Mouse (Mus musculus) ES-CJ7 (cell line): ENCODE results near the gene Wipf1.
"Not testable (repeated sequence)": the region's sequence is repeated elsewhere in the genome, so short reads cannot be mapped to it uniquely, and the experiment has no call there.

Experiments used
- DNase-seq: peaks from one replicate; pipeline ENCODE4 v3.0.0; 2011; ENCODE audit warnings: low read depth, low spot score

The Wipf1 gene

DNA sequence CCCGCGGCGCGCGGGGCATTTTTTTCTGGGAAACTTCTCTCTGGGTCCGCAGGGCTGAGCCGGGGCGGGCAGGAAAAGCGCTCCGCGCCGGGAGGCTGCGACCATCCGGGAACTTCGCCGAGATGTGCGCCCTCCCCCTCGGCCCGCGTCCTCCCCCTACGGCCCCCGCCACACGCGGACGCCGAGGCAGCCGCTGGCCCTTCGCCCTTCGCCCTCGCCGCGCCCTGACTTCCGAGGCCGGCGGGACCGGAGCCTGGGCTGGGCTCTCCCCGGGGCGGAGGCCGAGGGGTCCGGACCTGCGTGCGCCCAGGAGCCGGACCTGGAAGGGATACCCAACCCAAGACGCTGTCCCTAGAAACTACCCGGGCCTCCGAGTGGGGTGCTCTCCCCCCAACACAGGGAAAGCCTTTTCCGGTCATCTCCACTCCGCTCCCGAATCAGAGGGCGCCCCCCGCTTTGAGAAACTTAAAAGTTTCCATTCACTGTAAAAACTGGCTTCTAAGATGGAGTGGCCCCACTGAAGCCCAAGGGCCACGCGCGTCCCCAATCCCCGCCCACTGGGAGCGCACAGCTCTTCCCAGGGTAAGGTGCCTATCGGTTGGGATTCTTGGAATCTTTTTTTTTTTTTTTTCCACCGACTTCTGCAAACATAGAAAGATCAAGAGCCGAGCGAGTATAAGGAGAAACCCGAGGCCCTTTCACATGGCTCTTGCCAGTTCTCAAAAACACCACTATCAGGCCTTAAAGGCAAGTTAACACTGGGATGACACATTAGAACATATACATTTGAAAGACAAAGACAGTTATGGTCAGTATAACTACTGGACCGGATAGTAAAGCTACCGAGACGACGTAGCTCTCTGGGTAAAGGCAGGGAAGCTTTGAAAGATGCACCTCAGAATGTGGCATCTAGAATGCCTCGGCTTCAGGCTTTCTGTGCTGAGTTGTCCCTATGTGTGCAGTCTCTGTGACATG, at the start of gene Wipf1:
TSS of gene Wipf1 (minus strand) at position 379 of the 975 bp plus-strand sequence.
- peak; percentile 53 for DNase-seq

- no peak for DNase-seq
Measured at GRCm38 (mm10) chr2:73579168-73579567, 49.6 kb upstream of the Wipf1 start.

DNA sequence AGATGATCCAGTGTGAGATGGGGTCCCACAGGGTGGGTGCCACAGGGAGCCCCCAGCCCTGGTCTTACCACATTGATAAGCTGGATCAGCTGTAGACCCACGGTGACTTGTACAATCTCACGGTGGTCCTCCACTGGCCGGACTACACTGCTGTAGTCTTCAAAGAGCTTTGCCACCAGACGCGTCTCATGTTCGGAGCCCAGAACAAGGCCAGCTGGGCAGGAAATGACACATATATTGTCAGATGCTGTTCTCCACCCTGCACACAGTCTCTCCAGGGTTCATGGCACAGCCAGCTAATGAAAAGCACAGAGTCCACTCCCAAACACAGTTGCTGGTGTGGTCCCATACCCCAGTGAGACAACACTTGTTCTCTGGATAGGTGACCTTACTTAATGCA, 44.9 kb upstream of the Wipf1 start:
- DNase-seq: no peak

- no peak for DNase-seq
Measured at GRCm38 (mm10) chr2:73573556-73573955, 44.0 kb upstream of the Wipf1 start.

DNA sequence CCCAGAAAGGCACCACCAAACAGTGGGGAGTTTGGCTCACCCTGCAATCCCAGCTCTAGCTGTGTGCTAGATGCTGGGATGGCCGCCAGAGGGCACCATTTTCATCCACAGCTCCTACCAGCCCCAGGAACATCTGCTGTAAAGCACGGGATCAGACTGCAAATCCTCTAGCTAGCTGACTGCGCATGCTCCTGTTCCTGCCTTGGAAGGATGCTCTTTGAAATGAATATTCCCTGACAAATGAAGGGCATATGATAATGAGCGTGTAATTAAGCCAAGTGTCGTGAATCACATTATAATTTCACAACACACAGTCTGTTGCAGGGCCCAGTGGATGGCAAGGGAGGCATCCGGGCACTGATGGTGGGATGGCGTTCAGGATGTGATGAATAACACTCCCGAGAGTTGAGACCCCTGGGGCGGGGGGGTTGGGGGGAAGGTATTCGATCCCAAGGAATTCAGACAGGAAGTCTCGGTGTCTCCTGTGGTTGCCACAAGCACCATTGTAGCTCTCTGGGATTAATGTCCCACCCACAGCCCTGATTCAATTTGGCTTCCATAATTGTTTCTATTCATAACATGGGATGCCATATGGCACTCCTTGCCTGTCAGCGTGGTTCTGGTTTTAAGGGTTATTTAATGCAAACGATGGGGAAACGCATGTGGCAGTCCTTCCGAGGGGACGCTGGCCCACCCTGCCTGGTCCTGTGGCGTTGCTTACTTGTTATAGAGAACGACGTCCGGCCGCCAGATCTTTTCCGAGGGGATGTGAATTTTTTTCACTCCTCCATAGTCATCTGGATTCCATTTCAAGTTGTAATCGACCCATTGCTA, 43.2 kb upstream of the Wipf1 start:
- peak; percentile 96 for DNase-seq

DNA sequence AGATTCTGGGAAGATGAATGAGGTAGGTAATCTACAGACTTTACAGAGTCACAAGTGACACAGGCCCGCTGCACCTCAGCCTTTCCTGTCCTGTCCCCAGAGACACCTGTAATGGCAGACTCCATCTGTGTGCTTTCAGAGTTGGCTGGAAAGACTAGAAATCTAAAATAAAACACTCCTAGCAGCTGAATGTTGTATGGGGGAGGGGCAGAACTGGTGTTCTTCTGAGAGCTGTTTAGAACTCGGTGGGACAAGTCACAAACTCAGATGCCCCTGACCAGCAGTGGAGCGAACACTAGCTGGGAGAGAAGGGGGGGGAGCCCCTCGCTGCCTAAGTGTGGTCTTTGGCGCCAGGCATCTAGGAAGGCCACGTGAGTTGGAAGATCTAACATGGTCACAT, 42.4 kb upstream of the Wipf1 start:
- no peak for DNase-seq

DNA sequence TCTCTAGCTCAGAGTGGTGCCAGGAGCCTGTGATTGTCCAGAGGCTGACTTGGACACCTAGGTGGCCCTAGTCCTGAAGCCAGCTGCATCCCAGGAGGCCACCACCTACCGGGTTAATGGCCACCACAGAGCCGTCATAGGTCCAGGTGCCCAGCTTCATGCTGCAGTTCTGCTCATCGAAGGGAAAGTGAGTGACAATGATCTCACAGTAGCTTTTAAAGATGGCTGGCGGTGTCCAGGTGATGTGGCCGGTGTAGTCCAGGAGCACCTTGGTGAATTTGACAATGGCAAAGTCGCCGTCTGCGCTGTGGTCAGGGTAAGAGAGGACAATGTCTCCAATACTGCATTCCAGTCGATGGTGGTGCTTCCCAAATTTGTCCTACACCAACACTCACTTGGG, 41.8 kb upstream of the Wipf1 start:
- no peak for DNase-seq

DNA sequence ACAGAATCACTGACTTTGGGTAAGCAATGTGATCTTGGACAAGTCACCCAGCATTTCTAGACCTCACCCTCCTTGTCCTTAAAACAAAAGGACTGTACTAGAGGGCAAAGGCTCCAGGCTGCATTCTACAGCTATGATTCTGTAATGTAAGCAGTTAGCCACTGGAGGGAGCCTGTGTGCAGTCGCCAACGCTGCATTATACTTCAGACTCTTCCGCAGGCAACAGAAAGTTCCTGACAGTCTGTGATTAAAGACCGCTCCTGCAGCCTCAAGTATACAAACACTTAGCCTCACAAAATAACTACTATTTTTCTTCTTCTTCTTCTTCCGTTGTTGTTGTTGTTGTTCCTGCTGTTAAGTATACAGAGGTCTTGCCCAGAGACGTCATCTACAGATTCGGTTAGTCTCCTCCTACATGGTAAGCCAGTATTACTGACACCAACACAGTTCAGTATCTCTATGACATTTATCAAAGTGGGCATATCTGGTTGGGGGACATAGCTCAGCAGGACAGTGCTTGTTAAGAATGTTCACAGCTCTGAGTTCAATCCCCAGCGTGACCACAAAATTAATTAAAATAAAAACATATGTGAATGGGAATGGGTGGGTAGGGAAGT, 37.6 kb upstream of the Wipf1 start:
- peak; percentile 73 for DNase-seq

- peak; percentile 87 for DNase-seq
Measured at GRCm38 (mm10) chr2:73566162-73566561, 36.6 kb upstream of the Wipf1 start.

GRCm38 (mm10) chr2:73563690-73564089, 34.2 kb upstream of the Wipf1 start:
- no peak for DNase-seq

DNA sequence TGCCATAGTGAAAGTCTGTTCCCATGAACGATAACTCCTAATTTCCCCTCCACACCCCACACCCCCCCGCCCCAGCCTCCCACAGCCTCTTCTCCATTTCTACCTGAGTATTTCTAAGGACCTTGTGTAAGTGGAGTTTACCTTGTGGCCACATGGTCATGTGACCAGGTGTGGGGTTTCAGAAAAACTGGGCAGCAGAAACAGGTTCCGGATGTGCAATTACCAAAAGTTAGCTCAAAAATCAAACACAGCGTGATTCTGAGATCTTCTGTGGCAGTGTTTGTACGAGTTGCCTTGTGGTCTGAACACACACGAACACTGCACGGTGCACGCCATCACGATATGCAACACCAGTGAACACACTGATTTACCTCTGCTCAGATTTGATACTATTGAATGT, 33.1 kb upstream of the Wipf1 start:
- DNase-seq: no peak

DNA sequence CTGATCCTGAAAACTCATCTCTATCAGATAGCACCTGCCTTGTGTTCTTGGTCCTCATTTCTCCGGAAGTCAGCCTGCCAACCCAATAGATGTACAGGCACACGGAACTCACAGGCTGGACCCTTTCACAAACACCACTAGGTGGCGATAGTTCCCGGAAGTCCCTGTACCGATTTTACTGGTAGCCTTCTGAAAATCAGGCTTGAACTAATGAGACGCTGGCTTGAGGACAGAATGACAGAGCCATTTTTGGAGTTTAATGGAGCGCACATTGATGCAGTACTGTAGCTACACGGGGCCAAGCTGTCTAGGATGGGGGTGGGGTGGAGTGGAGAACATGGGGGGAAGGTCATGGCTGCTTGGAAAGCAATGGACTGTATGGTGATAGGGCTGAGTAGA, 32.1 kb upstream of the Wipf1 start:
- DNase-seq: peak; percentile 86

DNA sequence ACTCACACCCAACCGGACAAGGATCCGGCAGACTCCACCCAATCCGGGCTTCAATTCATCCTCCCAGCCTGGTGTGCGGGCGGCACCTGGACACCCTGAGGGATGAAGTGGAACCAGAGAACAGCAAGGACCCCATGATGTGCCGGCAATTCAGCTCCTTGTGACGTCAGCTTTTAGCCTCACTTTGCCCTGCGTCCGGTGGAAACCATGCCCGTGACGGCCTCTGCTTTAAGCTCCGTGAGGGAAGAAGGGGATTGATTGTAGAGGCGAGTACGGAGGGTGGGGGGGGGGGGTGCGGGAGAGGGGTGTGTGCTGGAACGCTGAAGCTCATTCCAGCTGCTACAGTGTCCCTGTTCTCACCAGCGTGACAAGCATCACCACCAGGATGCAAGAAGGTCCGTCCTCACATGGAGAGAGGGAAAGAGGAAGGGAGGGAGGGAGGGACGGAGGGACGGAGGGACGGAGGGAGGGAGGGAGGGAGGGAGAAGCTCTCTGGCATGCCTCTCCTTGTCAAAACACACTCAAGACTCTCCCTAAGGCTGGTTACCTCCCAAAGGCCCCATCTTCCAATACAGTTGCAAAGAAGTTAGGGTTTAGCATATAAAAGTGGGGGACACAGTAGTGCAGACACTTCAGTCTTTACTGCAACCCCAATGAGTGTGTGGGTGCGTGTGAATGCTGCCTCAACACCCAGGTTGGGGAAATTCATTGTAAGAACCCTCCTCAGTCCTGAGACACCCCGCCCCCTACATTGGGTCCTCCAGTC, 31.5 kb upstream of the Wipf1 start:
- DNase-seq: peak; percentile 76

DNA sequence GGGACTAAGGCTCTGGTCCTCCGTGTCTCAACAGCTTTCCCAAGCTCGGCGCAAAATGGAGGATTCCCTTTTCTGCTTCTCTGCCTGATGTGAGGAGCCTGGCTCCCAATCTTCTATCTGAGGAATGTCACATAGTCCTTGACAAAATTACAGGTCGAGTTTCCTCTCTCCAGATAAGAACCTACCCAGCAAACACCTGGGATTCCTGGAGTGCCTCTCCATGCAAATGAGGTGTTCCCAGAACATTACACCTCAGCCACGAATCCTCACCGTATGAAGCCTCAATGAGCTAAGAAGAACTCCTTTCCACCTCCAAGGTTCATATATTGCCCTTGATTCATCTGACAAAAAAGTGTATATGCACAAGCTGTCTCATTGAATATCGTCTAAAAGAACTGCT, 30.9 kb upstream of the Wipf1 start:
- DNase-seq: peak; percentile 43

- no peak for DNase-seq
Measured at GRCm38 (mm10) chr2:73557956-73558355, 28.4 kb upstream of the Wipf1 start.

DNA sequence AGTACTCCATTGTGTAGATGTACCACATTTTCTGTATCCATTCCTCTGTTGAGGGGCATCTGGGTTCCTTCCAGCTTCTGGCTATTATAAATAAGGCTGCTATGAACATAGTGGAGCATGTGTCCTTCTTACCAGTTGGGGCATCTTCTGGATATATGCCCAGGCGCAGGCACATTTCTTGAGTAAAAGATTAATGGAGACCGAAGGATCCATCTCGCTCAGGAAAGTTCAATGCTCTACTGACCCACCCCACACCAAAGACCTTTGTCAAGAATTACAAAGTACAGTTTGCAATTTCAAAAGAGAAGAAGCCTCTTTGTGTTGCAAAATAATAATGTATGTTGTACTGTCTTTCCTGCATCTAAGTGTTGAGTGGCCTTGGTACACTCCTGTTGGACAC, 27.5 kb upstream of the Wipf1 start:
- not testable (repeated sequence) for DNase-seq

GRCm38 (mm10) chr2:73554389-73554788, 24.9 kb upstream of the Wipf1 start:
- DNase-seq: no peak

- DNase-seq: no peak
Measured at GRCm38 (mm10) chr2:73552926-73553325, 23.4 kb upstream of the Wipf1 start.

- DNase-seq: peak; percentile 59
Measured at GRCm38 (mm10) chr2:73550725-73551124, 21.2 kb upstream of the Wipf1 start.

DNA sequence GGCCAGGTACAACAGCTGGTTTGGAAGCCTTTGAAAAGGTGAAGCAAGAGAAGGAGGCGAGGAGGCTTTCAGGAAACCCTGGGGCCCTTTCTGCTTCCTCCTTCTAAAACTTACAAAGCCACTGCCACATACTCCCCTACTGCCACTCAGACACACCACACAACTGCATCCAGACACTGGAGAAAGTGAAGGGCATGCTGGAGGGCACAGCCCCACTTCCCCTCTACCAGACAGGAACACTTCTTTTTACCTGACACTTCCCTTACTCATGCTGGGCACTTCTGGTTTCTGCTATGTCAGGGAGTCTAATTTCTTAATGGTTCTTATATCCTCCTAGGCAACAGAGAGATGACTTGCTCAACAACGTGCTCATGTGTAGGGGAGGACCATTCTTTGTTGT, 19.0 kb upstream of the Wipf1 start:
- no peak for DNase-seq

DNA sequence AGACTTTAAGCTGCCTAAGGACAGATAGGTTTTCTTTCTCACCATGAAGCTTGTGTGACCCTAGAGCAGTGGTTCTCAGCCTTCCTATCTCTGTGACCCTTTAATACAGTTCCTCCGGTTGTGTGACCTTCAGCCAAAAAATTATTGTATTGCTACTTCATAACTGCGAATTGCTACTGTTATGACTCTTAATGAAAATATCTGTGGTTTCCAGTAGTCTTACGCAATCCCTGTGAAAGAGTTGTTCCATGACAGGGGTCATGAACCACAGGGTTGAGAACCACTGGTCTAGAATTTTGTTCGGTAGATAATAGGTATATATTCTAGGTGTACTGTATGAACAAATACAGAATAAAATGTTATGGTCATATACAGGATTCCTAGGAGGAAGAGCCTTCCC, 17.7 kb upstream of the Wipf1 start:
- DNase-seq: no peak
